Mouse (Mus musculus) limb, embryonic 13.5 days (tissue): ENCODE data around the gene Mrpl37. TPM values are rescaled to one million over a fixed set of nuclear protein-coding genes. Genes with fewer than 3 reads are reported as not detected.

Experiments used
- ATAC-seq: fragments of 200-750 bp; cut with Nextera tagmentation; 2 replicates; pipeline ENCODE4 v1.8.0; 2017; ENCODE audit warnings: low read depth, moderate number of reproducible peaks, moderate TSS enrichment; ENCODE audit not compliant: low FRiP score
- H3K27ac ChIP-seq: fragments of 300-500 bp; sonication (generic); 2 replicates; pipeline ENCODE4 v1.5.1; 2015; ENCODE audit warnings: inconsistent platforms, mild to moderate bottlenecking, moderate library complexity
- H3K27me3 ChIP-seq: fragments of 300-500 bp; sonication (generic); 2 replicates; pipeline ENCODE4 v1.6.1; 2015; ENCODE audit warnings: mild to moderate bottlenecking, inconsistent platforms
- H3K36me3 ChIP-seq: fragments of 300-500 bp; sonication (generic); 2 replicates; pipeline ENCODE4 v1.6.1; 2015; ENCODE audit warnings: inconsistent platforms, mild to moderate bottlenecking, moderate library complexity
- H3K4me1 ChIP-seq: fragments of 300-500 bp; sonication (generic); 2 replicates; pipeline ENCODE4 v1.6.1; 2015; ENCODE audit warnings: inconsistent platforms
- H3K4me2 ChIP-seq: fragments of 300-500 bp; sonication (generic); replicated peaks from 2 replicates; pipeline ENCODE4 v1.6.1; 2015; ENCODE audit warnings: inconsistent platforms, mild to moderate bottlenecking, moderate library complexity
- H3K4me3 ChIP-seq: fragments of 300-500 bp; sonication (generic); 2 replicates; pipeline ENCODE4 v1.5.1; 2015; ENCODE audit warnings: moderate library complexity, mild to moderate bottlenecking, inconsistent platforms
- H3K9ac ChIP-seq: fragments of 300-500 bp; sonication (generic); 2 replicates; pipeline ENCODE4 v1.6.1; 2015; ENCODE audit warnings: mild to moderate bottlenecking, inconsistent platforms
- H3K9me3 ChIP-seq: fragments of 300-500 bp; sonication (generic); 2 replicates; pipeline ENCODE4 v1.6.1; 2016; ENCODE audit warnings: inconsistent platforms
- WGBS: fragments of 180-500 bp; shearing (Covaris S2); methylation state at CpG from one replicate; pipeline ENCODE4 v1.1.7; 2015; 5-methylcytosine and 5-hydroxymethylcytosine counted together
- polyA plus RNA-seq: library from polyadenylated mRNA; unstranded; fragments of >200 nt; fragmentation: Nextera tagmentation; extraction: Ambion mirVana; gene quantifications from 2 replicates; pipeline ENCODE4 v1.2.1, GENCODE M21; 2015

The Mrpl37 gene
- polyA plus RNA-seq, 1 experiment from 2014 or later, result 97.2 TPM

DNA sequence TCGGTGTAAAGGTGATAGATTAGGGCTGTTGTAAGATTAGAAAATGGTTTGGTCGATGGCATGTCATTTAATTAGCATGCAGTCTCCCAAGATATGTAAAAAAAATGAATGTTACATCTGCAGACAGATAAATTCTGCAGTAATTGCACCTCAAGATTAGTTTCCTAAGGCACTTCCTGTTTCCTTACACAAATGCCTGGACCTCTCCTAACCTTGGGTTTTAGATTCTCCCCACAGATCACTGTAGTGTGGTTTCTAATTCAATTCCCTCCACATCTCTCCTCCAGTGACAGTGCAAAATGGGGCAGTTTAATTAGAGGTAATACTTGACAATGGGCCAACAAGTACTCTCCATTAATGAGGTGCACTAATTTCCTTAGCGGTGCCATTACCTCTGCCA is 3.5 kb downstream of the Mrpl37 start:
- ATAC-seq, result no peak
- peaks cover 62% of the 10 kb centered on the region for H3K36me3 ChIP-seq
- no peaks in the 10 kb centered on the region for H3K9me3 ChIP-seq
- WGBS, result 86% methylated on average over 3 of the region's 3 CpGs
- H3K4me1 ChIP-seq, result peaks cover 13% of the 10 kb centered on the region
- no peak overlapping the region for H3K4me3 ChIP-seq
- H3K4me2 ChIP-seq, result no peak overlapping the region
- no peak overlapping the region for H3K27ac ChIP-seq
- no peaks in the 10 kb centered on the region for H3K27me3 ChIP-seq
- no peak overlapping the region for H3K9ac ChIP-seq

DNA sequence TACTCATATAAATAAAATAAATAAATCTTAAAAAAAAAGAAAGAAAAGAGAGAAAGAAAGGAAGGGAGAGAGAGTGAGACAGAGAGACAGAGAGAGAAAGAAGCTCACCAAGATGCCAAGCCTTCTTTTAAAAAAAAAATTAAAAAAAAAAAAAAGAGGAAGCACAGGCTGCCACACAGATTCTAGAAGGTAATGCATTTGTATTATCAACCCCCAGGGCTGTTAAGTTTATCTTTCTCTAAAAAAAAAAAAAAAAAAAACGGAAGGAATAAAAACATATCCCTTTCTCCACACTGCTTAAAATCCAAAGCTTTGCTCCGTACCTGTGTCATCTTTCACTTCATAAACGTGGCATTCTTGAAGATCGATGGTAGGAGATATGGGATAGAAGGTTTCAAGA is 5.1 kb downstream of the Mrpl37 start:
- Histone ChIP-seq H3K4me3 (no peak overlapping the region), H3K9ac (no peak overlapping the region), H3K27me3 (no peaks in the 10 kb centered on the region), H3K4me2 (no peak overlapping the region), H3K36me3 (peaks cover 78% of the 10 kb centered on the region), H3K27ac (no peak overlapping the region), H3K9me3 (no peaks in the 10 kb centered on the region), H3K4me1 (peaks cover 8% of the 10 kb centered on the region)
- ATAC-seq, result no peak
- WGBS, result 90% methylated on average over 4 of the region's 4 CpGs

DNA sequence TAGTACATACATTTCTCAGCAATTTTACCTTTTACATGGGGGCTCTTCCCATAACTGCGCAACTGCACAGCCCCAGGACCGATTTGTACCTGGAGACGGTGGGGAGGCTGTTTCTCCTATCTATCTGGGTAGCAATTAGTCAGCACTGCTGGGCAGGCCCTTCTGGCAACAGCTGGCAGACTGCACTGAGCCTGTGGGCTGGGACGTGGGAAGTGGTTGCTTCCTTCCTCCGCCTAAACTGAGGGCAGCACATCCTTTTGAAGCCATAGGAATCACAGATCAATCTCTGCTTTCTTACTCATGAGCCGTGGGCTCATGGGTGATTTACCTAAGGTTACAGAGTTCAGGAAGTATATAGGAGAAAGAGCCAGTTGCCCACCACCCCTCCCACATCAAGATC is 7.9 kb downstream of the Mrpl37 start:
- no peak for ATAC-seq
- Histone ChIP-seq H3K9me3 (no peaks in the 10 kb centered on the region), H3K4me3 (no peak overlapping the region), H3K4me2 (no peak overlapping the region), H3K27me3 (no peaks in the 10 kb centered on the region), H3K27ac (no peak overlapping the region), H3K4me1 (no peaks in the 10 kb centered on the region), H3K9ac (no peak overlapping the region), H3K36me3 (peaks cover 87% of the 10 kb centered on the region)
- 84% methylated on average over 6 of the region's 6 CpGs for WGBS

DNA sequence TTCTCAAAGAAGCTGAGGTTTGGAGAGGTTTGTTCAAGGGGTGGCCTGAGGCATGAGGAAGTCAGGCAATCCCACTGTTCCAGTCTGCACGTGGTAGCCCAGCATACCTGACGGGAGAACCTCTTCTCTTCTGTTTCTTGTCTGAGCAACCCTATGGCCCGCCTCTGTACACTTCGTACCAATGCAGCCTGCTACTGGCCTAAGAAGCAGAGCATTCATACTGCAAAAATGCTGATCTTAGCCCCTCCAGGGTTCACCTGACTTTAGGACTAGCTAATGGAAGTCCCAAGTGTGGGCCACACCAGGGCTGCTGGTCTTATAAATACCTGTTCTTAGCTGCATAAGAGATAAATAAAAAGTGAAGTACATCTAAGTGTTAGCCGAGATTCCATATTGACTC is 8.3 kb downstream of the Mrpl37 start:
- ATAC-seq, result no peak
- WGBS, result 88% methylated on average over 5 of the region's 5 CpGs
- H3K4me2 ChIP-seq, result no peak overlapping the region
- no peak overlapping the region for H3K9ac ChIP-seq
- H3K36me3 ChIP-seq, result peaks cover 82% of the 10 kb centered on the region
- no peaks in the 10 kb centered on the region for H3K4me1 ChIP-seq
- H3K27me3 ChIP-seq, result no peaks in the 10 kb centered on the region
- no peaks in the 10 kb centered on the region for H3K9me3 ChIP-seq
- no peak overlapping the region for H3K4me3 ChIP-seq
- H3K27ac ChIP-seq, result no peak overlapping the region

DNA sequence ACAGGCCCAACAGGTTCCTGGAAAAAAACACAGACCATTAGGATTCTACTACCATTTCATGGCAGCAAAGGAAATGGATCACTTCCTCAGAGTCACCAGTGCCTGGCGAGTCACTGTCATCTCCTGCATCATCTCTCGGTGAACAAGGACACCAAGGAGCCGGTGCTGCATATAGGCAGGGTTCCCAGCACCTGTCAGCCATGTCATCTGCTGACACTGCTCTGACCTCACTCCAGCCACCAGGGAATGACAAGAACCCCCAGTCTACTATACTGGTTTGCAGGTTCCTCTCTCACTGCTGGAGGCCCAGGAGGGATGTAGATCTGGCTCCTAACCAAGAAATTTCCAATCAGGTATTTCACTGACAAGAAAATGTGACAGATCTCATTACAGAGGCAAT is 10.6 kb downstream of the Mrpl37 start:
- no peak for ATAC-seq
- Histone ChIP-seq H3K4me3 (no peak overlapping the region), H3K9me3 (no peaks in the 10 kb centered on the region), H3K4me2 (no peak overlapping the region), H3K27ac (no peak overlapping the region), H3K9ac (no peak overlapping the region), H3K36me3 (peaks cover 60% of the 10 kb centered on the region), H3K27me3 (no peaks in the 10 kb centered on the region), H3K4me1 (no peaks in the 10 kb centered on the region)
- WGBS, result 83% methylated on average over 3 of the region's 3 CpGs

DNA sequence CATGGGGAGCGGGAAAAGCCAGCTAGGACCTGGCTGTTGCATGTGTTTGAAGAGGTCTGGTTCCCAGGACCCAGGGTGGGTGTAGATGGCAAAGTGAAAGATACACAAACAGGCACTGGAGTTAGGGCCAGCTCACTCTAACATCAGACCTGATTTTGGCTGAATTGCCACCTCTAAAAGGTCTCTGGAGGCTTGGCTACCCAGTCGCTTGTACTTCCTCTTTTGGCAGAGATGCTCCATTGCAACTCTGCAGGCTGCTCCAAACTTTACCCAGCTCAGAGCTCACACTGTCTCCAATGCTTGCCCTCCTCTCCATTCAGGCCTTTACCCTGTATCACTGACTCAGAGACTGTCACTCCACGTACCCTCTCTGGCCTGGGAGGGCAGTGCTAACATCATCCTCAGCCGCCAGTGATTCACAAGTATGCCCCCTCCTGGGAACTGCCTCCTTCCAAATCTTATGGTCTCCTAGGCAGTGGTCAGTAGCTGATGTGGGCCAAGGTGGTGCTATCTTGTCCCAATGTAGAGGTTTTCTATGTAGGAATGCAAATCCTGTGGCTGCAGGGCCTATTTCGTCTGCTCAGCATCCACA is 13.6 kb downstream of the Mrpl37 start:
- H3K4me3 ChIP-seq, result no peak overlapping the region
- WGBS, result 55% methylated on average over 5 of the region's 5 CpGs

DNA sequence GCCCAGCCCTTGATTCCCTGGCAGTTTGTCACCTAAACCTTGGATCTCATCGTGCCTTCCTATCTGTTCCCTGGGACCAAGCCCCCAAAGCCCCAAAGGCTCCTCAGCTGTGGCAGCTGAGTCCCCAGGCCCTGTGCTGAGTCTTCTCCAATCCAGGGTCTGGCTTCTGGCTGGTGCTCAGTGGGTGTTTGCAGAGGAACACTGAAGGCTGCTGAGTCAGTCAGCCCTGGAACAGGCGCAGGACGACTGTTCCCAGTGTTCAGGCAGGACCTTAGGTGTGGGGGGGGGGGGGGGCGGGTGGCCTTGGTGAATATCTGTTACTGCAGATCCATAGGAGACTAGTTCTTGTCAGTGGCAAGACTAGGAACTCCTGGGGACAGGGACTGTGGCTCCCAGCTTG is 14.8 kb downstream of the Mrpl37 start:
- H3K9ac ChIP-seq, result no peak overlapping the region
- H3K4me1 ChIP-seq, result no peaks in the 10 kb centered on the region
- ATAC-seq, result no peak
- H3K27me3 ChIP-seq, result no peaks in the 10 kb centered on the region
- no peak overlapping the region for H3K4me3 ChIP-seq
- no peaks in the 10 kb centered on the region for H3K9me3 ChIP-seq
- H3K27ac ChIP-seq, result no peak overlapping the region
- H3K4me2 ChIP-seq, result no peak overlapping the region
- 48% methylated on average over 3 of the region's 4 CpGs for WGBS
- H3K36me3 ChIP-seq, result peaks cover 47% of the 10 kb centered on the region

More for the DNA sequence above, 13.6 kb downstream of the Mrpl37 start:
- no peaks in the 10 kb centered on the region for H3K27me3 ChIP-seq
- H3K36me3 ChIP-seq, result peaks cover 47% of the 10 kb centered on the region
- H3K9me3 ChIP-seq, result no peaks in the 10 kb centered on the region
- H3K4me1 ChIP-seq, result no peaks in the 10 kb centered on the region
- H3K4me2 ChIP-seq, result no peak overlapping the region
- no peak overlapping the region; the same call in 1 of the 2 replicates for H3K27ac ChIP-seq
- H3K9ac ChIP-seq, result no peak overlapping the region
- no peak for ATAC-seq

DNA sequence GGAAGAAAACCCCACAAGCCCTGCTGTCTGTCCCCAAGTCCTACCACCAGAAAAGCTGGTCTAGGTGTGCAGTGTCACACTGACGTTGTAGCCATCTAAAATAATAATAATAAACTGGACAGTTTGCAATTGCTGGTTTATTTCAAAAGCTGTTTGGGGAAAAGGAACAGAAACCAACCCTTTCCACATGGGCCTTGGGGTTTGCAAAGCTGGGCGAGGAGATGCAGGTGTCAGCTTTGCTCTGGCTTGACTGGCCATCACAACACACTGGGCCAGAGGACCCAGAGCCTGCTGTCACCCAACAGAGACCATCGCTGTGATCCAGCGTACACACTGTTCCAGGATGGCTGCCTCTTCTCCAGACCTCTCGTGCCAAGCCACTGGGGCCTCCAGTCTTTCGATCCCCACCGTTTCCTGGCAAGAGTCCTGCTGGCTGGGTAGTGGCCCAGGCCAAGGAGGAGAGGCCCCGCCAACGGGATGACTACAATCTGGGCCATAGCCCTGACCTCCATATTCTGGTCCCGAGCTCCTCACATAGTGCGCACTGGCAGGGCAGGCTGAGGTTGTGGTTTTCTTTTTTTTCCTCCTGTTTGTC is 18.0 kb downstream of the Mrpl37 start:
- H3K4me3 ChIP-seq, result no peak overlapping the region
- peaks cover 61% of the 10 kb centered on the region for H3K36me3 ChIP-seq
- no peaks in the 10 kb centered on the region for H3K9me3 ChIP-seq
- WGBS, result 88% methylated on average over 11 of the region's 11 CpGs
- ATAC-seq, result no peak
- no peak overlapping the region for H3K27ac ChIP-seq
- H3K4me2 ChIP-seq, result no peak overlapping the region
- no peak overlapping the region for H3K9ac ChIP-seq
- no peaks in the 10 kb centered on the region for H3K4me1 ChIP-seq
- H3K27me3 ChIP-seq, result no peaks in the 10 kb centered on the region

DNA sequence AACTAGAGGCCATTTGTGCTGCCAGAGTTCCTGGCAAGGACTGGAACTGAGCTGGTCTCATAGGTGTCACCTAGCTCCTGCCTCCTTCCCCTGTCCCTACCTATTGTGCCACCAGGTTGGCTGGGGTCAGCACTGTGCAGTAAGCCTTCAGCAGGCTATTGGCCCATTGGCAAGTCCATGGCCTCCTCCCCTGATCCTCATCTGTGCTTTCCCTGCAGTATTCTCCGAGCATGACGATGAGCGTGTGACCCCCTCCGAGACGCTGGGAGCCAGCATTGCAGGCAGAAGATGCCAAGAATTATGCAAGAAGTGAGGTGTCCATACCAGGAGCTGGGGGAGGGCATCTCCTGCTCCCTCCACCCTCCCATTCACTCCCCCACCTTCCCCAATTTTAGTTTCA is 18.9 kb downstream of the Mrpl37 start:
- peaks cover 66% of the 10 kb centered on the region for H3K36me3 ChIP-seq
- no peak overlapping the region for H3K27ac ChIP-seq
- no peak for ATAC-seq
- no peaks in the 10 kb centered on the region for H3K27me3 ChIP-seq
- H3K4me1 ChIP-seq, result no peaks in the 10 kb centered on the region
- H3K4me3 ChIP-seq, result no peak overlapping the region
- no peak overlapping the region for H3K4me2 ChIP-seq
- no peaks in the 10 kb centered on the region for H3K9me3 ChIP-seq
- WGBS, result 94% methylated on average over 5 of the region's 5 CpGs
- no peak overlapping the region for H3K9ac ChIP-seq

DNA sequence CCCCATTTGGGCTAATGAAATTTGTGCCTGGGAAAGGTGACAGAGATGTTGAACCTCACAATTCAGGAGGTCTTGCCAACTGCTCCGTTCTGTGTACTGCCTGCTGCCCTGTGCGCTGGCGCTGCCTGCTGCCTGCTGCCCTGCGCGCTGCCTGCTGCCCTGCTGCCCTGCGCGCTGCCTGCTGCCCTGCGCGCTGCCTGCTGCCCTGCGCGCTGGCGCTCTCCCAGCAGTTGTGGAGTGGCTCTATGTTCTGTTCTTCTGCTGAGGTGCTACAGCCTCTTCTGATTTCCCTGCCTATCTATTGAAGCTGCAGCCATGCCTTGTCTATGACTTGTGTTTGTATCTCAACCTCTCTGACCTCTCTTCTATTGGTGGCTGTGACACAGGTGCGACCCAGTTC is 21.5 kb downstream of the Mrpl37 start:
- Histone ChIP-seq H3K9me3 (no peaks in the 10 kb centered on the region), H3K27me3 (no peaks in the 10 kb centered on the region), H3K4me1 (no peaks in the 10 kb centered on the region), H3K4me3 (no peak overlapping the region), H3K4me2 (no peak overlapping the region), H3K36me3 (peaks cover 90% of the 10 kb centered on the region), H3K9ac (no peak overlapping the region), H3K27ac (no peak overlapping the region)
- 96% methylated on average over 13 of the region's 13 CpGs for WGBS
- ATAC-seq, result no peak

DNA sequence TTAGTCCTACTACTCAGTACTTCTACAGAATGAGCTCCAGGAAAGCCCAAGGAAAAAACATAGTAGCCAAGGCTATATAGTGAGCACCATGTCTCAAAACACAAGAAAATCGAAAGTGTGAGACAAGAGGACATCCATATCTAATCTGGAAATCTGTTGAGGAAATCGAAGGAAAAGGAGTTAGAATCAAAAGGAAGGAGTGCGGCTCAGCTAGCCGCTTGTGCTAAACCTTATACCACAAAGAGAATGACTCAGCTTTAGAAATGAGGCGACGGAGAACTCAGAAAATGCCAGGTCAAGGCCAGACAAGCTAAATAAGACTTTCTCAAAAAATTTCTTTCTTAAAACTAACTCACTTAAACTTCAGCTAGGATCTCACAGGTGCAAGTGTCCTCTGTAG is 24.4 kb downstream of the Mrpl37 start:
- no peak overlapping the region for H3K4me2 ChIP-seq
- H3K27me3 ChIP-seq, result no peaks in the 10 kb centered on the region
- ATAC-seq, result no peak
- H3K4me3 ChIP-seq, result no peak overlapping the region
- H3K9ac ChIP-seq, result no peak overlapping the region
- WGBS, result 94% methylated on average over 6 of the region's 6 CpGs
- H3K4me1 ChIP-seq, result no peaks in the 10 kb centered on the region
- peaks cover 94% of the 10 kb centered on the region for H3K36me3 ChIP-seq
- no peaks in the 10 kb centered on the region for H3K9me3 ChIP-seq
- no peak overlapping the region for H3K27ac ChIP-seq

DNA sequence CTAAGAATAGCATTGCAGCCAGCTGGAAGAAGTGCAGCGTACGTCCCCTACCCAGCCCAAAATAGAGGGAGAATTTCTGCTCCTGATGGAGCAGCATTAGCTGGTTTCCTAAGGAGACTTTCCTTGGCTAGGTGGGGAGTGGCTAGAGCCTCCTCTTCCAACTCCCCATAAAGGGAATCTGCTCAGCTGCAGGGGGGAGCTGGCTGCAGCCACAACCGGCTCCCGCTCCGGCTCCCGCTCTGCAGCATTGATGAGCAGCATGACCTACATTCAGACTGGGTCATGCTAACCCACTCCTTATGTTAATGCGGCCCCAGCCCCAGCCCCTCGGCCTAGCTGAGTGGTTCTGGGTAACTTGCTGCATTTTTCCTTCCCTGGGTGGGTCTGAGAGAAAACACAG is 27.4 kb downstream of the Mrpl37 start:
- no peak overlapping the region for H3K4me3 ChIP-seq
- no peaks in the 10 kb centered on the region for H3K4me1 ChIP-seq
- no peak overlapping the region for H3K4me2 ChIP-seq
- WGBS, result 89% methylated on average over 8 of the region's 8 CpGs
- 0 out of 2 replicates have a peak overlapping the region, but pooled peaks have one; percentile 22 for H3K27ac ChIP-seq
- peaks cover 93% of the 10 kb centered on the region for H3K36me3 ChIP-seq
- no peaks in the 10 kb centered on the region for H3K27me3 ChIP-seq
- H3K9me3 ChIP-seq, result no peaks in the 10 kb centered on the region
- no peak overlapping the region for H3K9ac ChIP-seq
- no peak for ATAC-seq

DNA sequence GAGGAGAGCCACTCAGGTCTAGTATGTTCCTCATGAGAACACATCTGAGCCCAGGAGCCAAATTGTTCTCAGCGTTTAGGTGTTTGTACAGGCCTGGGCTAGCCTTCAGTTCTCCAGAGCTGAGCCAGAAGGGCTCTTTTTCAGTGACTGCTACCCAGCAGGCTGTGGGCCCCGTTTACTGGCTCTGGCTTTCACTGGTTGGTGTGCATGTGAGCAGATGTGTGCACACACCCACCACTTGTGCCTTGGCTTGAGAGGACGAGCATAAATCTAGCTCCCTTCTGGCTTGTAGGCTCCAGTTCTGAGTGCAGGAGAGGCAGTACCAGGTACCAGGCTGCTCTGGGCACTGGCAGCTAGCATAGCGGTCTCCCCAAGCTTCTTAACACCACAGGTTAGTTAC is 28.4 kb downstream of the Mrpl37 start:
- H3K36me3 ChIP-seq, result peaks cover 93% of the 10 kb centered on the region
- WGBS, result 79% methylated on average over 4 of the region's 4 CpGs
- ATAC-seq, result no peak
- no peaks in the 10 kb centered on the region for H3K4me1 ChIP-seq
- H3K27ac ChIP-seq, result no peak overlapping the region
- H3K4me2 ChIP-seq, result no peak overlapping the region
- no peak overlapping the region for H3K4me3 ChIP-seq
- H3K27me3 ChIP-seq, result no peaks in the 10 kb centered on the region
- no peak overlapping the region for H3K9ac ChIP-seq
- no peaks in the 10 kb centered on the region for H3K9me3 ChIP-seq
